Mouse (Mus musculus): ENCODE results near the gene Ccl26. TPM values are rescaled to one million over a fixed set of nuclear protein-coding genes. Genes with fewer than 3 reads are reported as not detected.
"Not testable (repeated sequence)": the region's sequence is repeated elsewhere in the genome, so short reads cannot be mapped to it uniquely, and the experiment has no call there.

Gene Ccl26
- not detected in 2 replicates for polyA plus RNA-seq (2016; fragmentation: Nextera tagmentation; extraction: Ambion mirVana)

GRCm38 (mm10) chr5:135563469-135563868, at the start of gene Ccl26:
TSS of gene Ccl26 (minus strand) at chr5:135563569.
- Histone ChIP-seq H3K4me2 (replicated peaks) (no peak within 1 kb of the TSS), H3K27ac (no peak within 1 kb of the TSS), H3K4me1 (no peaks in the 10 kb centered on the region), H3K4me3 (no peak within 1 kb of the TSS), H3K9ac (no peak within 1 kb of the TSS), H3K27me3 (no peaks in the 10 kb centered on the region), H3K36me3 (no peaks in the 10 kb centered on the region), H3K9me3 (replicated peaks) (no peaks in the 10 kb centered on the region)
- no peak for ATAC-seq (ENCODE audit: low FRiP score)
- 95% methylated on average over 3 of the region's 3 CpGs for WGBS

- Histone ChIP-seq H3K9ac (no peak overlapping the region), H3K4me2 (replicated peaks) (no peak overlapping the region), H3K27ac (no peak overlapping the region), H3K36me3 (no peaks in the 10 kb centered on the region), H3K27me3 (no peaks in the 10 kb centered on the region), H3K9me3 (replicated peaks) (0 out of 2 replicates have a peak, but pooled peaks cover 3% of the 10 kb centered on the region), H3K4me1 (no peaks in the 10 kb centered on the region), H3K4me3 (no peak overlapping the region)
- 76% methylated on average over 4 of the region's 4 CpGs for WGBS
- no peak for ATAC-seq (ENCODE audit: low FRiP score)
Measured at GRCm38 (mm10) chr5:135609794-135610193, 46.4 kb upstream of the Ccl26 start.

GRCm38 (mm10) chr5:135607581-135607980, 44.2 kb upstream of the Ccl26 start:
- WGBS: 40% methylated on average over 1 of the region's 1 CpGs
- Histone ChIP-seq H3K4me3 (no peak overlapping the region), H3K4me1 (no peaks in the 10 kb centered on the region), H3K9me3 (replicated peaks) (peaks cover 9% of the 10 kb centered on the region), H3K27ac (no peak overlapping the region), H3K4me2 (replicated peaks) (no peak overlapping the region), H3K27me3 (no peaks in the 10 kb centered on the region), H3K9ac (no peak overlapping the region), H3K36me3 (no peaks in the 10 kb centered on the region)
- ATAC-seq (ENCODE audit: low FRiP score): no peak

GRCm38 (mm10) chr5:135606717-135607116, 43.3 kb upstream of the Ccl26 start:
- not testable (repeated sequence) for H3K9ac ChIP-seq; H3K4me2 ChIP-seq (replicated peaks); H3K27ac ChIP-seq; ATAC-seq (ENCODE audit: low FRiP score); H3K27me3 ChIP-seq; H3K36me3 ChIP-seq; H3K4me3 ChIP-seq; H3K4me1 ChIP-seq
- H3K9me3 ChIP-seq (replicated peaks): peaks cover 11% of the 10 kb centered on the region
- no CpG with 5 or more reads among the region's 1 CpGs for WGBS

- not testable (repeated sequence) for H3K4me1 ChIP-seq; H3K27ac ChIP-seq; H3K4me2 ChIP-seq (replicated peaks); H3K27me3 ChIP-seq; H3K4me3 ChIP-seq; ATAC-seq (ENCODE audit: low FRiP score); H3K36me3 ChIP-seq; H3K9ac ChIP-seq
- no CpG with 5 or more reads among the region's 1 CpGs for WGBS
- peaks cover 11% of the 10 kb centered on the region for H3K9me3 ChIP-seq (replicated peaks)
Measured at GRCm38 (mm10) chr5:135604643-135605042, 41.3 kb upstream of the Ccl26 start.

- H3K9me3 ChIP-seq (replicated peaks): 0 out of 2 replicates have a peak, but pooled peaks cover 6% of the 10 kb centered on the region
- ATAC-seq (ENCODE audit: low FRiP score): no peak
- no peaks in the 10 kb centered on the region for H3K27me3 ChIP-seq
- no peak overlapping the region for H3K4me2 ChIP-seq (replicated peaks)
- H3K4me1 ChIP-seq: no peaks in the 10 kb centered on the region
- no peaks in the 10 kb centered on the region for H3K36me3 ChIP-seq
- no peak overlapping the region for H3K4me3 ChIP-seq
- WGBS: 82% methylated on average over 12 of the region's 12 CpGs
- H3K9ac ChIP-seq: no peak overlapping the region
- no peak overlapping the region for H3K27ac ChIP-seq
Measured at GRCm38 (mm10) chr5:135589996-135590784, 26.8 kb upstream of the Ccl26 start.

- no peak for ATAC-seq (ENCODE audit: low FRiP score)
- H3K27ac ChIP-seq: no peak overlapping the region
- 0 out of 2 replicates have a peak, but pooled peaks cover 6% of the 10 kb centered on the region for H3K9me3 ChIP-seq (replicated peaks)
- H3K4me1 ChIP-seq: no peaks in the 10 kb centered on the region
- no peak overlapping the region for H3K4me3 ChIP-seq
- 85% methylated on average over 4 of the region's 4 CpGs for WGBS
- no peak overlapping the region for H3K9ac ChIP-seq
- no peaks in the 10 kb centered on the region for H3K27me3 ChIP-seq
- no peak overlapping the region for H3K4me2 ChIP-seq (replicated peaks)
- H3K36me3 ChIP-seq: no peaks in the 10 kb centered on the region
Measured at GRCm38 (mm10) chr5:135587764-135588163, 24.4 kb upstream of the Ccl26 start.

- no peaks in the 10 kb centered on the region for H3K4me1 ChIP-seq
- ATAC-seq (ENCODE audit: low FRiP score): no peak
- WGBS: 87% methylated on average over 8 of the region's 8 CpGs
- no peaks in the 10 kb centered on the region for H3K9me3 ChIP-seq (replicated peaks)
- no peak overlapping the region for H3K4me2 ChIP-seq (replicated peaks)
- no peaks in the 10 kb centered on the region for H3K27me3 ChIP-seq
- H3K27ac ChIP-seq: no peak overlapping the region
- H3K4me3 ChIP-seq: no peak overlapping the region
- H3K9ac ChIP-seq: no peak overlapping the region
- H3K36me3 ChIP-seq: no peaks in the 10 kb centered on the region
Measured at GRCm38 (mm10) chr5:135585691-135586090, 22.3 kb upstream of the Ccl26 start.

- Histone ChIP-seq H3K4me3 (no peak overlapping the region), H3K36me3 (no peaks in the 10 kb centered on the region), H3K9ac (no peak overlapping the region), H3K27ac (no peak overlapping the region), H3K27me3 (no peaks in the 10 kb centered on the region), H3K4me2 (replicated peaks) (no peak overlapping the region), H3K9me3 (replicated peaks) (0 out of 2 replicates have a peak, but pooled peaks cover 3% of the 10 kb centered on the region), H3K4me1 (no peaks in the 10 kb centered on the region)
- WGBS: 88% methylated on average over 4 of the region's 4 CpGs
- no peak for ATAC-seq (ENCODE audit: low FRiP score)
Measured at GRCm38 (mm10) chr5:135582330-135582729, 19.0 kb upstream of the Ccl26 start.

- Histone ChIP-seq H3K27ac (no peak overlapping the region), H3K9ac (no peak overlapping the region), H3K27me3 (no peaks in the 10 kb centered on the region), H3K4me3 (no peak overlapping the region), H3K4me2 (replicated peaks) (no peak overlapping the region), H3K36me3 (no peaks in the 10 kb centered on the region), H3K9me3 (replicated peaks) (0 out of 2 replicates have a peak, but pooled peaks cover 3% of the 10 kb centered on the region), H3K4me1 (no peaks in the 10 kb centered on the region)
- WGBS: 86% methylated on average over 10 of the region's 10 CpGs
- ATAC-seq (ENCODE audit: low FRiP score): no peak
Measured at GRCm38 (mm10) chr5:135579331-135579751, 16.0 kb upstream of the Ccl26 start.

- ATAC-seq (ENCODE audit: low FRiP score): no peak
- no peaks in the 10 kb centered on the region for H3K27me3 ChIP-seq
- H3K27ac ChIP-seq: no peak overlapping the region
- no peaks in the 10 kb centered on the region for H3K4me1 ChIP-seq
- no peak overlapping the region for H3K4me2 ChIP-seq (replicated peaks)
- H3K9me3 ChIP-seq (replicated peaks): 0 out of 2 replicates have a peak, but pooled peaks cover 3% of the 10 kb centered on the region
- no peak overlapping the region for H3K4me3 ChIP-seq
- no peaks in the 10 kb centered on the region for H3K36me3 ChIP-seq
- WGBS: 67% methylated on average over 4 of the region's 4 CpGs
- H3K9ac ChIP-seq: no peak overlapping the region
Measured at GRCm38 (mm10) chr5:135576055-135576454, 12.7 kb upstream of the Ccl26 start.

GRCm38 (mm10) chr5:135573006-135573405, 9.6 kb upstream of the Ccl26 start, which contains the start of gene Ccl24:
TSS of gene Ccl24 (minus strand) at chr5:135573049.
- Histone ChIP-seq H3K4me1 (no peaks in the 10 kb centered on the region), H3K36me3 (no peaks in the 10 kb centered on the region), H3K27me3 (no peaks in the 10 kb centered on the region), H3K4me2 (replicated peaks) (no peak within 1 kb of the TSS), H3K27ac (no peak within 1 kb of the TSS), H3K9me3 (replicated peaks) (no peaks in the 10 kb centered on the region), H3K4me3 (no peak within 1 kb of the TSS), H3K9ac (no peak within 1 kb of the TSS)
- ATAC-seq (ENCODE audit: low FRiP score): no peak
- WGBS: 92% methylated on average over 6 of the region's 6 CpGs

- no peaks in the 10 kb centered on the region for H3K9me3 ChIP-seq (replicated peaks)
- no peak for ATAC-seq (ENCODE audit: low FRiP score)
- no peak overlapping the region for H3K4me3 ChIP-seq
- H3K4me1 ChIP-seq: no peaks in the 10 kb centered on the region
- H3K27me3 ChIP-seq: no peaks in the 10 kb centered on the region
- H3K4me2 ChIP-seq (replicated peaks): no peak overlapping the region
- H3K27ac ChIP-seq: no peak overlapping the region
- WGBS: 75% methylated on average over 6 of the region's 6 CpGs
- no peaks in the 10 kb centered on the region for H3K36me3 ChIP-seq
- H3K9ac ChIP-seq: no peak overlapping the region
Measured at GRCm38 (mm10) chr5:135568698-135569097, 5.3 kb upstream of the Ccl26 start.
